Mouse (Mus musculus) limb, embryonic 10.5 days (tissue): ENCODE data around the gene Mcf2l. TPM values are rescaled to one million over a fixed set of nuclear protein-coding genes. Genes with fewer than 3 reads are reported as not detected.

Source experiments
- DNase-seq: peaks from one replicate; pipeline ENCODE4 v3.0.0-alpha.2; 2017; ENCODE audit warnings: low spot score
- H3K27ac ChIP-seq: fragments of 300-500 bp; sonication (generic); 2 replicates; pipeline ENCODE4 v1.5.1; 2016; ENCODE audit warnings: mild to moderate bottlenecking
- H3K27me3 ChIP-seq: fragments of 300-500 bp; sonication (generic); 2 replicates; pipeline ENCODE4 v1.6.1; 2016; ENCODE audit warnings: low read depth, mild to moderate bottlenecking; ENCODE audit not compliant: poor library complexity, severe bottlenecking
- H3K36me3 ChIP-seq: fragments of 300-500 bp; sonication (generic); 2 replicates; pipeline ENCODE4 v1.6.1; 2016; ENCODE audit warnings: mild to moderate bottlenecking, moderate library complexity
- H3K4me1 ChIP-seq: fragments of 300-500 bp; sonication (generic); 2 replicates; pipeline ENCODE4 v1.6.1; 2016
- H3K4me3 ChIP-seq: fragments of 300-500 bp; sonication (generic); 2 replicates; pipeline ENCODE4 v1.5.1; 2016; ENCODE audit warnings: mild to moderate bottlenecking, moderate library complexity
- H3K9me3 ChIP-seq: fragments of 300-500 bp; sonication (generic); replicated peaks from 2 replicates; pipeline ENCODE4 v1.6.1; 2016; ENCODE audit warnings: mild to moderate bottlenecking
- WGBS: fragments of 180-500 bp; shearing (Covaris S2); methylation state at CpG from one replicate; pipeline ENCODE4 v1.1.7; 2016; 5-methylcytosine and 5-hydroxymethylcytosine counted together
- polyA plus RNA-seq: library from polyadenylated mRNA; unstranded; fragments of >200 nt; fragmentation: Nextera tagmentation; extraction: Ambion mirVana; gene quantifications from 2 replicates; pipeline ENCODE4 v1.2.1, GENCODE M21; 2016

Mcf2l gene
- 5.7 and 10.3 TPM in 2 replicates for polyA plus RNA-seq

DNA sequence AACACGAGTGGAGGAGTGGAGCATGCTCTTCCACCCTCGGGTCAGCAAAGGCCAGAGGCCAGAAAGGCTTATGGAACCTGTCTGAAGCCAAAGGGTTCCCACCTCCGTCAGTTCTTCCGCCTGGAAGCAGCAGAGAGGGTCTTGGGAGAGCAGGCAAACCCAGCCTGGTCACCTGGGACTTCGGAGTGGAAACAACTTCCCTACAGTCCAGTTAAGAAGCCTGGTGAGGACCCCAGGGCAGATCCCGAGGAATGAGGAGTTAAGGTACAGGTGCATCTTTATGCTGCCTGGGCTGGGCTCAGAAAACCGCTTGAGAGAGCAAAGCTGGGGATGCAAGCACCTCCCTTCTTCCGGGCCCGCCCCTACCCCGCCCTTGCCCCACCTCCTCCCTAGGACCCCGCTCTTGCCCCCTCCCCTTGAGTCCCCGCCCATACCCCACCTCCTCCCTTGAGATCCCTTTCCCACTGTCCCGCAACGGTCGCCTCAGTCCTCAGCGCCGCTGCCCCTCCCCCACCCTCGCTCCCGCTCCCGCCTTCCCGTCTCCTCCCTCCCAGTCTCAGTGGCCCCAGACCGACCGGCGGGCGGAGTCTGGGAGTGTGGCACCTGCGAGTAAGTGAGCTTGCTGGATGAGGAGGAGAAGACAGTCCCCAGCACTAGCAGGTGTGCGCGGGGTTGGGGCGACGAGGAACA is at the start of gene Mcf2l:
Gene Mcf2l (plus strand): TSS at position 450 of the 690 bp plus-strand sequence.
- H3K4me3 ChIP-seq: peak within 1 kb of the TSS; percentile 63
- WGBS: under 1% methylated on average over 29 of the region's 30 CpGs
- H3K36me3 ChIP-seq: no peaks in the 10 kb centered on the region
- H3K9me3 ChIP-seq: no peaks in the 10 kb centered on the region
- H3K27ac ChIP-seq: peak within 1 kb of the TSS; percentile 65
- peaks cover 18% of the 10 kb centered on the region for H3K4me1 ChIP-seq
- H3K27me3 ChIP-seq: peaks cover 58% of the 10 kb centered on the region
- DNase-seq: peak; percentile 85

- Histone ChIP-seq H3K27ac (no peak overlapping the region), H3K36me3 (peaks cover 42% of the 10 kb centered on the region), H3K9me3 (no peaks in the 10 kb centered on the region), H3K27me3 (no peaks in the 10 kb centered on the region), H3K4me3 (no peak overlapping the region), H3K4me1 (0 out of 2 replicates have a peak, but pooled peaks cover 9% of the 10 kb centered on the region)
- WGBS: 51% methylated on average over 10 of the region's 10 CpGs
- DNase-seq: no peak
Observed at GRCm38 (mm10) chr8:12824562-12824961, 49.0 kb upstream of the Mcf2l start.

- no peak for DNase-seq
- Histone ChIP-seq H3K36me3 (peaks cover 38% of the 10 kb centered on the region), H3K27ac (no peak overlapping the region), H3K4me3 (no peak overlapping the region), H3K4me1 (0 out of 2 replicates have a peak, but pooled peaks cover 9% of the 10 kb centered on the region), H3K9me3 (no peaks in the 10 kb centered on the region), H3K27me3 (no peaks in the 10 kb centered on the region)
- WGBS: 72% methylated on average over 6 of the region's 6 CpGs
Observed at GRCm38 (mm10) chr8:12825236-12825635, 48.4 kb upstream of the Mcf2l start.

DNA sequence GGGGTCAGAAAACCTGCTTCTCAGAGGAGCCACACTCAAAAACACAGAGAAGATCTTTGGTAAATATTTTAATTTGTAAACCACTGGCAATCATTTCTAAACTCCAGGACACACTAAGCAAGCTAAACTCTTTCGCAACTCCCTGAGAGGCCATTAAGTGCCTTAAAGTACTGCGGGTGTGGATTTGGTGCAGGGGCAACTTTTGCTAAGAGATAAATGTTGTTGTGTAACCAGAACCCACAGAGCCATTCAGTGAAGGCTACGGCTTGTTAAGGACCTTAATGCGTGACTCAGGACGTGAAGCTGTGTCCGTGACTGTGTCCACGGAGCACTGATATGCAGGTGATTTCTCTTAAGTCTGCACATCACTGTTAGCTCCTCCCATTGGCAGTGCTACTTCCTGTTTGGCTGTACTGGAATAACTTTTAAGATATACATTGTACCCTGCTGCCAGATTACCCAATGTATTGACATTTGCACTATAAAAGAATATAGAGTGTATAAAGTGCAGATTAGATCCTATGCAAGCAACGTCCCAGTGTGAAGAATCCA is 47.8 kb upstream of the Mcf2l start:
- Histone ChIP-seq H3K27me3 (no peaks in the 10 kb centered on the region), H3K27ac (no peak overlapping the region), H3K4me1 (0 out of 2 replicates have a peak, but pooled peaks cover 9% of the 10 kb centered on the region), H3K4me3 (no peak overlapping the region), H3K36me3 (peaks cover 38% of the 10 kb centered on the region), H3K9me3 (no peaks in the 10 kb centered on the region)
- WGBS: 90% methylated on average over 8 of the region's 8 CpGs
- DNase-seq: no peak

DNA sequence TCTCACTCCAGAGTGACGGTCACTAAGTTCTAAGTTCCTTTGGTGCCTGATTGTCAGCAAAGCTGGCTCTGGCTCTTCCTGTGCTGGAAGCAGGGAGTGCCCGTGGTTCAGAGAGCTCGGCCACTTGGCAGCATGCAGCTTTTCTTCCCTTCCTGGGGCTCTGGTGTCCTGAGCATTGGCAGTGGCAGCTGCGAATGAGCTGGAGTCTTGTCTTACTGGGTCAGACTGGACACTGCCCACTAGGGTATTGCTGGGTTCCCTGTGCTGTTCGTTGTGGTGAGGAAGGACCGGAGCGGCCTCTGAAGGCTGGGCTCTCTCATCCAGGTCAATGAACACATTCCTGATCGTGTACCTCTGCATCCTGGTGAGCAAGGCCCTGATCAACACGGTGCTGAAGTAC is 46.5 kb upstream of the Mcf2l start:
- DNase-seq: no peak
- peaks cover 43% of the 10 kb centered on the region for H3K36me3 ChIP-seq
- no peak overlapping the region for H3K4me3 ChIP-seq
- H3K27me3 ChIP-seq: no peaks in the 10 kb centered on the region
- H3K4me1 ChIP-seq: 0 out of 2 replicates have a peak, but pooled peaks cover 9% of the 10 kb centered on the region
- no peak overlapping the region for H3K27ac ChIP-seq
- WGBS: 90% methylated on average over 9 of the region's 9 CpGs
- H3K9me3 ChIP-seq: no peaks in the 10 kb centered on the region

GRCm38 (mm10) chr8:12828298-12828697 is 45.3 kb upstream of the Mcf2l start:
- no peaks in the 10 kb centered on the region for H3K27me3 ChIP-seq
- WGBS: 89% methylated on average over 6 of the region's 6 CpGs
- H3K36me3 ChIP-seq: peaks cover 35% of the 10 kb centered on the region
- H3K4me1 ChIP-seq: 0 out of 2 replicates have a peak, but pooled peaks cover 5% of the 10 kb centered on the region
- no peak overlapping the region for H3K4me3 ChIP-seq
- no peak for DNase-seq
- H3K27ac ChIP-seq: no peak overlapping the region
- H3K9me3 ChIP-seq: no peaks in the 10 kb centered on the region

- peaks cover 42% of the 10 kb centered on the region for H3K36me3 ChIP-seq
Observed at GRCm38 (mm10) chr8:12829381-12829780, 44.2 kb upstream of the Mcf2l start.

GRCm38 (mm10) chr8:12831659-12832589 is 41.7 kb upstream of the Mcf2l start:
- WGBS: 92% methylated on average over 7 of the region's 7 CpGs
- H3K27me3 ChIP-seq: no peaks in the 10 kb centered on the region
- peaks cover 59% of the 10 kb centered on the region for H3K36me3 ChIP-seq
- no peak overlapping the region for H3K4me3 ChIP-seq
- no peak overlapping the region for H3K27ac ChIP-seq
- DNase-seq: no peak
- H3K4me1 ChIP-seq: no peaks in the 10 kb centered on the region
- H3K9me3 ChIP-seq: no peaks in the 10 kb centered on the region

More at GRCm38 (mm10) chr8:12829381-12829780, 44.2 kb upstream of the Mcf2l start:
- no peaks in the 10 kb centered on the region for H3K9me3 ChIP-seq
- DNase-seq: no peak
- H3K4me1 ChIP-seq: 0 out of 2 replicates have a peak, but pooled peaks cover 4% of the 10 kb centered on the region
- no peak overlapping the region for H3K27ac ChIP-seq
- 85% methylated on average over 1 of the region's 1 CpGs for WGBS
- no peak overlapping the region for H3K4me3 ChIP-seq
- no peaks in the 10 kb centered on the region for H3K27me3 ChIP-seq

- no peaks in the 10 kb centered on the region for H3K27me3 ChIP-seq
- 85% methylated on average over 5 of the region's 5 CpGs for WGBS
- peaks cover 60% of the 10 kb centered on the region for H3K36me3 ChIP-seq
- H3K9me3 ChIP-seq: no peaks in the 10 kb centered on the region
- no peak overlapping the region for H3K4me3 ChIP-seq
- H3K27ac ChIP-seq: no peak overlapping the region
- H3K4me1 ChIP-seq: no peaks in the 10 kb centered on the region
- DNase-seq: no peak
Observed at GRCm38 (mm10) chr8:12833616-12834015, 40.0 kb upstream of the Mcf2l start.

- no peak overlapping the region for H3K4me3 ChIP-seq
- H3K27ac ChIP-seq: no peak overlapping the region
- H3K4me1 ChIP-seq: no peaks in the 10 kb centered on the region
- WGBS: 93% methylated on average over 7 of the region's 7 CpGs
- no peaks in the 10 kb centered on the region for H3K27me3 ChIP-seq
- no peak for DNase-seq
- H3K9me3 ChIP-seq: no peaks in the 10 kb centered on the region
- peaks cover 47% of the 10 kb centered on the region for H3K36me3 ChIP-seq
Observed at GRCm38 (mm10) chr8:12840834-12841233, 32.8 kb upstream of the Mcf2l start.

- H3K4me3 ChIP-seq: no peak overlapping the region
- no peaks in the 10 kb centered on the region for H3K9me3 ChIP-seq
- no peak for DNase-seq
- peaks cover 39% of the 10 kb centered on the region for H3K36me3 ChIP-seq
- no peaks in the 10 kb centered on the region for H3K27me3 ChIP-seq
- no peaks in the 10 kb centered on the region for H3K4me1 ChIP-seq
- 94% methylated on average over 11 of the region's 11 CpGs for WGBS
- no peak overlapping the region for H3K27ac ChIP-seq
Observed at GRCm38 (mm10) chr8:12842342-12842995, 31.1 kb upstream of the Mcf2l start.

GRCm38 (mm10) chr8:12844347-12844950 is 29.2 kb upstream of the Mcf2l start:
- WGBS: 94% methylated on average over 16 of the region's 16 CpGs
- Histone ChIP-seq H3K4me3 (no peak overlapping the region), H3K27me3 (no peaks in the 10 kb centered on the region), H3K4me1 (no peaks in the 10 kb centered on the region), H3K36me3 (peaks cover 45% of the 10 kb centered on the region), H3K9me3 (no peaks in the 10 kb centered on the region), H3K27ac (no peak overlapping the region)
- DNase-seq: no peak
